Mouse (Mus musculus) liver, adult 2 months (tissue): ENCODE results near the gene H2afy.

Source experiments
- CTCF ChIP-seq: fragments of 200-500 bp; IDR thresholded peaks from 2 replicates; pipeline ENCODE4 v1.5.1; 2011; ENCODE audit warnings: low read depth, low read length, control low read depth
- POLR2A ChIP-seq: fragments of 200-500 bp; IDR thresholded peaks from 2 replicates; pipeline ENCODE4 v1.6.1; 2011; ENCODE audit warnings: low read length, control low read depth; ENCODE audit not compliant: insufficient read depth; ENCODE audit errors: extremely low read depth

- TF ChIP-seq POLR2A = no peak
- no peak for TF ChIP-seq CTCF
Observed at GRCm38 (mm10) chr13:56087936-56088335, 48.2 kb downstream of the H2afy start.
